Mouse (Mus musculus): Measurements from ENCODE around the gene Zbtb11. TPM values are rescaled to one million over a fixed set of nuclear protein-coding genes. Genes with fewer than 3 reads are reported as not detected.

Zbtb11 gene
- polyA plus RNA-seq, 1 experiment from 2014 or later = 24.4 TPM

DNA sequence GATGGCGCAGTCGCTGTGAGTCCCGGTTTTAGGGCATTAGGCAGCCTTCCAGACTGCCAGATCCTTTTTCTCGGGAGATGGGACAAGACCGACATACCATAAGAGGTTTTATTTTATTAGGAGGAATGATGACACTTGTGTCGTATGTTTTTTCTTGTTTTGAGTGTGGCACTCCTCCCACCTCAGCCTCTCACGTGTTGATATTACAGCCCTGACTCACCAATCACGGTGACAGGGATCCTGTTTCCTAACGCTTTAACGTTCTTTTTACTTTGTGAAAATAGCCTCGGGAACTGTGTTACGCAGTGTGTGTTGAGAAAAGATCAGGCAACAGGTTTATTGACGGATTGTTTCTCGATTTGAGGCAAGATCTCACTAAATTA is 1.2 kb downstream of the Zbtb11 start:
- H3K4me1 ChIP-seq (ENCODE audit: control insufficient read depth, insufficient read depth, low read length) = peaks cover 20% of the 10 kb centered on the region
- 12% methylated on average over 14 of the region's 14 CpGs for whole genome bisulfite sequencing
- DNase-seq = no peak

DNA sequence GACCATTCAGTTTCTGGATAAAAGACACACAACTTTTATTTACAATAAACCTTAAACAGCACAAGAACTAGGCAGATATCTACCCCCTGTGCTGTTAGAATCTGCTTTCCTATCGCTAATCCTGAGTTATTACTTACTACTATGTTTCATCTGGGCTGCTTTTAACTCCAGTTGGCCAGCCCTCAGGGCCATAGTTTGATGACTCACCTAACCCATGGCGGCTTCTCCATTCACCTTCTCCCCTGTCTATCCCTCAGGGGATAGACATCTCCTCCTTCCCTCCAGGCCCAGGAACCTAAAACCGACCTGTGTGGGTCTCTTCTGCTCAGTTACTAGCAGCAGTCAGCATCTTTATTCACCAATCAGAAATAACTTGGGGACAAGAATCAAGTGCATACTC is 12.3 kb downstream of the Zbtb11 start:
- no peak overlapping the region for H3K4me3 ChIP-seq (replicated peaks; ENCODE audit: low read depth, low read length)
- no peaks in the 10 kb centered on the region for H3K4me1 ChIP-seq (ENCODE audit: control insufficient read depth, insufficient read depth, low read length)
- no peaks in the 10 kb centered on the region for H3K27me3 ChIP-seq (ENCODE audit: control insufficient read depth, insufficient read depth, low read length)
- H3K27ac ChIP-seq (replicated peaks; ENCODE audit: low read depth, low read length) = no peak overlapping the region
- no peak for ATAC-seq (ENCODE audit: low FRiP score, low TSS enrichment)
- no peaks in the 10 kb centered on the region for H3K9me3 ChIP-seq (ENCODE audit: control insufficient read depth, low read length)
- no peak overlapping the region for H3K9ac ChIP-seq (replicated peaks; ENCODE audit: low read length)
- H3K36me3 ChIP-seq (ENCODE audit: control insufficient read depth, insufficient read depth, low read length) = peaks cover 47% of the 10 kb centered on the region
- H3K4me2 ChIP-seq (ENCODE audit: low read length) = no peak overlapping the region
- no peak for DNase-seq
- 96% methylated on average over 3 of the region's 3 CpGs for WGBS

More for the DNA sequence above, 1.2 kb downstream of the Zbtb11 start:
- H3K36me3 ChIP-seq (ENCODE audit: control insufficient read depth, insufficient read depth, low read length) = peaks cover 31% of the 10 kb centered on the region
- peak overlapping the region; percentile 87 for H3K9ac ChIP-seq (replicated peaks; ENCODE audit: low read length)
- no peaks in the 10 kb centered on the region for H3K9me3 ChIP-seq (ENCODE audit: control insufficient read depth, low read length)
- peak overlapping the region; percentile 83 for H3K4me2 ChIP-seq (ENCODE audit: low read length)
- H3K27ac ChIP-seq (replicated peaks; ENCODE audit: low read depth, low read length) = peak overlapping the region; percentile 87
- no peaks in the 10 kb centered on the region for H3K27me3 ChIP-seq (ENCODE audit: control insufficient read depth, insufficient read depth, low read length)
- ATAC-seq (ENCODE audit: low FRiP score, low TSS enrichment) = no peak
- H3K4me3 ChIP-seq (replicated peaks; ENCODE audit: low read depth, low read length) = peak overlapping the region; percentile 99

DNA sequence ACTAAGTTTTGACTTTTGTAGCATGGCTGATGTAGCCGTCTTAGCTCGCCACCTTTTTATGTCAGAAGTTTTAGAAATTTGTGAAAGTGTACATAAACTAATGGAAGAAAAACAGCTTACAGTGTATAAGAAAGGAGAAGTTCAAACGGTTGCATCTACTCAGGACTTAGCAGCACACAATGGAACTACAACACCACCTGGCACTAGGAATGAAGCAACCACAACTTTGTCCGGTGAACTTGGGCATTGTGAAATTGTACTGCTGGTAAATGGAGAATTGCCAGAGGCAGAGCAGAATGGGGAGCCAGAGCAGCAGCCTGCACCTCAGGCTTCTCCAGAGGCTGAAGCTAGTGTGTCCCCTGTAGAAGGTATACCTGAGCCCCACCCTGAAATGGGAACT is 16.6 kb downstream of the Zbtb11 start:
- DNase-seq (no peak), ATAC-seq (ENCODE audit: low FRiP score, low TSS enrichment) (no peak)
- Histone ChIP-seq H3K9ac (replicated peaks; ENCODE audit: low read length) (no peak overlapping the region), H3K36me3 (ENCODE audit: control insufficient read depth, insufficient read depth, low read length) (peaks cover 41% of the 10 kb centered on the region), H3K27me3 (ENCODE audit: control insufficient read depth, insufficient read depth, low read length) (no peaks in the 10 kb centered on the region), H3K27ac (replicated peaks; ENCODE audit: low read depth, low read length) (no peak overlapping the region), H3K4me3 (replicated peaks; ENCODE audit: low read depth, low read length) (no peak overlapping the region), H3K4me2 (ENCODE audit: low read length) (no peak overlapping the region), H3K9me3 (ENCODE audit: control insufficient read depth, low read length) (no peaks in the 10 kb centered on the region), H3K4me1 (ENCODE audit: control insufficient read depth, insufficient read depth, low read length) (no peaks in the 10 kb centered on the region)
- 98% methylated on average over 4 of the region's 4 CpGs for WGBS

DNA sequence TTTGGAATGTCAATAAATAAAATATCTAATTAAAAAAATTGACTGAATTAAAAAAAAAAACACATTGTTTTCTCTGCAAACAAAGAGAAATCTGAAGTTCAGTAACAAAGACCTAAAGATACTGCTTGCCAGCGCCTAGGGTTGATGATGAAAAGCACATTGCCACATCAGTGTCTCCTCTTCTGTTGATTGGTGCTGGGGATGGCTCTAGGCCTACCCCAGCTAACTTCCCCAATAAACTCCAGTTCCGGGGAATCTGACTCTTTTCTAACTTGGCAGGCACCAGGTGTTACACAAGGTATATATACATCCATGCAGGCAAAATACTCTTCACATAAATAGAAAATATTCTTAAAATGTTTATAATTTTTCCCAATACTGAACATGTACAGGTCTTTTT is 20.6 kb downstream of the Zbtb11 start:
- no peaks in the 10 kb centered on the region for H3K27me3 ChIP-seq (ENCODE audit: control insufficient read depth, insufficient read depth, low read length)
- no peak overlapping the region for H3K4me2 ChIP-seq (ENCODE audit: low read length)
- no peak overlapping the region for H3K9ac ChIP-seq (replicated peaks; ENCODE audit: low read length)
- H3K4me1 ChIP-seq (ENCODE audit: control insufficient read depth, insufficient read depth, low read length) = no peaks in the 10 kb centered on the region
- DNase-seq = no peak
- no peak for ATAC-seq (ENCODE audit: low FRiP score, low TSS enrichment)
- no peaks in the 10 kb centered on the region for H3K9me3 ChIP-seq (ENCODE audit: control insufficient read depth, low read length)
- WGBS = 97% methylated on average over 2 of the region's 2 CpGs
- no peak overlapping the region for H3K4me3 ChIP-seq (replicated peaks; ENCODE audit: low read depth, low read length)
- H3K27ac ChIP-seq (replicated peaks; ENCODE audit: low read depth, low read length) = no peak overlapping the region
- H3K36me3 ChIP-seq (ENCODE audit: control insufficient read depth, insufficient read depth, low read length) = peaks cover 53% of the 10 kb centered on the region

DNA sequence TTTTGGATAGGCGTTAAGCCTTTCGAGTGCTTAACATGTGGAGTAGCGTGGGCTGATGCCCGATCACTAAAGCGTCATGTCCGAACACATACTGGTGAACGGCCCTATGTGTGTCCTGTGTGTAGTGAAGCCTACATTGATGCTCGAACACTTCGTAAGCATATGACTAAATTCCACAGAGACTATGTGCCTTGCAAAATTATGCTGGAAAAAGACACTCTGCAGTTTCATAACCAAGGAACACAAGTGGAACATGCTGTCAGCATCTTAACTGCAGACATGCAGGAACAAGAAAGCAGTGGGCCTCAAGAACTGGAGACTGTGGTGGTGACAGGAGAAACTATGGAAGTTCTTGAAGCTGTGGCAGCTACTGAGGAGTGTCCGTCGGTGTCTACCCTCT is 33.1 kb downstream of the Zbtb11 start:
- no peak for DNase-seq
- H3K4me2 ChIP-seq (ENCODE audit: low read length) = no peak overlapping the region
- no peak overlapping the region for H3K27ac ChIP-seq (replicated peaks; ENCODE audit: low read depth, low read length)
- no peaks in the 10 kb centered on the region for H3K4me1 ChIP-seq (ENCODE audit: control insufficient read depth, insufficient read depth, low read length)
- H3K36me3 ChIP-seq (ENCODE audit: control insufficient read depth, insufficient read depth, low read length) = peaks cover 54% of the 10 kb centered on the region
- 97% methylated on average over 11 of the region's 11 CpGs for WGBS
- no peak overlapping the region for H3K9ac ChIP-seq (replicated peaks; ENCODE audit: low read length)
- no peak overlapping the region for H3K4me3 ChIP-seq (replicated peaks; ENCODE audit: low read depth, low read length)
- no peaks in the 10 kb centered on the region for H3K27me3 ChIP-seq (ENCODE audit: control insufficient read depth, insufficient read depth, low read length)
- ATAC-seq (ENCODE audit: low FRiP score, low TSS enrichment) = no peak
- no peaks in the 10 kb centered on the region for H3K9me3 ChIP-seq (ENCODE audit: control insufficient read depth, low read length)

DNA sequence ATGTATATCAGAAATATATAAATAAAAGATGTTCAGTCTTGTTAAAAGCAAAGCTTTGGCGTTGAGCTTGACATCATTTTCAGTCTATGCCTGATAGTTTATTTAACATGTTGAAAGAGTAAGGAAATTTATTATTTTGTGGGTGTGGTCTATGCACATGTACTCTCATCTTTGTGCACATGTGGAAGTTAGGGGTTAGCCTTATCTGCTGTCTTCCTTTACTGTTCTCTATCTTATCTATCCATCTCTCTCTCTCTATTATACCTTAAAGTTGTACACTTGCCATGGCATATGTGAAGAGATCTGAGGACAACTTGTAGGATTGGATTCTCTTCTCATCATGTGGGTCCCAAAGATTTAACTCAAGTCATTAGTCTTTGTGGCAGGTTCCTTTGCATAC is 35.2 kb downstream of the Zbtb11 start:
- no peak for DNase-seq
- Histone ChIP-seq H3K27ac (replicated peaks; ENCODE audit: low read depth, low read length) (no peak overlapping the region), H3K36me3 (ENCODE audit: control insufficient read depth, insufficient read depth, low read length) (peaks cover 39% of the 10 kb centered on the region), H3K27me3 (ENCODE audit: control insufficient read depth, insufficient read depth, low read length) (no peaks in the 10 kb centered on the region), H3K4me1 (ENCODE audit: control insufficient read depth, insufficient read depth, low read length) (no peaks in the 10 kb centered on the region), H3K9ac (replicated peaks; ENCODE audit: low read length) (no peak overlapping the region), H3K9me3 (ENCODE audit: control insufficient read depth, low read length) (no peaks in the 10 kb centered on the region), H3K4me3 (replicated peaks; ENCODE audit: low read depth, low read length) (no peak overlapping the region), H3K4me2 (ENCODE audit: low read length) (no peak overlapping the region)
- no peak for ATAC-seq (ENCODE audit: low FRiP score, low TSS enrichment)
- 98% methylated on average over 1 of the region's 1 CpGs for WGBS

DNA sequence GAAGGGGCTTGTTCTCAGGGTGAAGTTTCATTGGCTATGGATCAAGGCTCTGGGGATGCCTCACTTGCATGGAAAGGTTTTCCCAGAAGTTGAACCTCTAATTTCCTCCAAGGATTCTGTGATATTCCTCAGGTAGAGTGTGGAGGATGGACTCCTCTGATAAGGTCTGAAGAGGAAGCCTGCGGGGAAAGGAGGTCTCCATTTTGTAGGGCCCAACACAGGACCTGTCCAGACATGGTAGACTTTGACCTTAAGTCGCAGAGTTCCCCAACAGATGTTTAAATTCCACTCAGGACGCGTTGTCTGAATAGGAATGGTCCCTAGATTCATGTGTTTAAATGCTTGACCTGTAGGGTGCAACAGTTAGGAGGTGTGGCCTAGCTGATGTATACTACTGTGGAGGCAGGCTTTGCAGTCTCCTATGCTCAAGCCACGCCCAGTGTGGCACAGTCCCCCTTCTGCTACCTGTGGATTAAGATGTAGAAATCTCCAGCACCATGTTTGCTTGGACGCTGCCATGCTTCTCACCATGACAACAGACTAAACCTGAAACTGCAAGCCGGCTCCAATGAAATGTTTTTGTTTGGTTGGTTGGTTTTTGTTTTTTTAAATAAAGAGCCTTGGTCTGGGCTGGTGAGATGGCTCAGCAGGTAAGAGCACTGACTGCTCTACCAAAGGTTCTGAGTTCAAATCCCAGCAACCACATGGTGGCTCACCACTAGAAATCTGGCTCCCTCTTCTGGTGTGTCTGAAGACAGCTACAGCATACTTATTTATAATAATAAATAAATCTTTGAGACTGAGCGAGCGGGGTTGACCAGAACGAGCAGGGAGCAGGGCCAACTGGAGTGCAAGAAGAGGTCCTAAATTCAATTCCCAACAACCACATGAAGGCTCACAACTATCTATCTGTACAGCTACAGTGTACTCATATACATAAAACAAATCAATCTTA is 39.4 kb downstream of the Zbtb11 start:
- no peak overlapping the region for H3K27ac ChIP-seq (replicated peaks; ENCODE audit: low read depth, low read length)
- no peaks in the 10 kb centered on the region for H3K9me3 ChIP-seq (ENCODE audit: control insufficient read depth, low read length)
- 89% methylated on average over 10 of the region's 10 CpGs for WGBS
- ATAC-seq (ENCODE audit: low FRiP score, low TSS enrichment) (no peak), DNase-seq (no peak)
- H3K27me3 ChIP-seq (ENCODE audit: control insufficient read depth, insufficient read depth, low read length) = no peaks in the 10 kb centered on the region
- no peak overlapping the region for H3K4me3 ChIP-seq (replicated peaks; ENCODE audit: low read depth, low read length)
- no peaks in the 10 kb centered on the region for H3K4me1 ChIP-seq (ENCODE audit: control insufficient read depth, insufficient read depth, low read length)
- no peak overlapping the region for H3K9ac ChIP-seq (replicated peaks; ENCODE audit: low read length)
- peaks cover 31% of the 10 kb centered on the region for H3K36me3 ChIP-seq (ENCODE audit: control insufficient read depth, insufficient read depth, low read length)
- no peak overlapping the region for H3K4me2 ChIP-seq (ENCODE audit: low read length)

DNA sequence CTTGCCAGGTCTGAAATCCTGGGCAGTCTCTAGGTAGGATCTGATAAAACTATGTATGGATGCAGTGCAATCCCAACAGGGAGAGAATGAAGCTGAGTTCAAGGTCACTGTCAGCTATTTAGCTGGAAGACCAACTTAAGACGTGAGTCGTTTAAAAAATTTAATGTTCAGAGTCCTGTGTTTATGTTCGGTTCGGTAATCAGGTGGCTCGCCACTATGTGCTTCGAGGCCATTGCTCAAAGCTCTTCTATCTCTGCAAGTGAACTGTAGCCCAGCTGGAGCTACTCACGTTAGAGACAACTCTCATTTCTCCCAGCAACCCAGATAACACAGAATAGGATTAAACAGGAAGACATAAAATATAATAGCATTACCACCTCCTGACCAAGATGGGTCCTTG is 40.4 kb downstream of the Zbtb11 start:
- no peak overlapping the region for H3K4me2 ChIP-seq (ENCODE audit: low read length)
- H3K4me1 ChIP-seq (ENCODE audit: control insufficient read depth, insufficient read depth, low read length) = no peaks in the 10 kb centered on the region
- H3K27ac ChIP-seq (replicated peaks; ENCODE audit: low read depth, low read length) = no peak overlapping the region
- H3K4me3 ChIP-seq (replicated peaks; ENCODE audit: low read depth, low read length) = no peak overlapping the region
- WGBS = 87% methylated on average over 7 of the region's 7 CpGs
- H3K27me3 ChIP-seq (ENCODE audit: control insufficient read depth, insufficient read depth, low read length) = no peaks in the 10 kb centered on the region
- DNase-seq = no peak
- no peaks in the 10 kb centered on the region for H3K9me3 ChIP-seq (ENCODE audit: control insufficient read depth, low read length)
- no peak overlapping the region for H3K9ac ChIP-seq (replicated peaks; ENCODE audit: low read length)
- peaks cover 38% of the 10 kb centered on the region for H3K36me3 ChIP-seq (ENCODE audit: control insufficient read depth, insufficient read depth, low read length)
- no peak for ATAC-seq (ENCODE audit: low FRiP score, low TSS enrichment)

DNA sequence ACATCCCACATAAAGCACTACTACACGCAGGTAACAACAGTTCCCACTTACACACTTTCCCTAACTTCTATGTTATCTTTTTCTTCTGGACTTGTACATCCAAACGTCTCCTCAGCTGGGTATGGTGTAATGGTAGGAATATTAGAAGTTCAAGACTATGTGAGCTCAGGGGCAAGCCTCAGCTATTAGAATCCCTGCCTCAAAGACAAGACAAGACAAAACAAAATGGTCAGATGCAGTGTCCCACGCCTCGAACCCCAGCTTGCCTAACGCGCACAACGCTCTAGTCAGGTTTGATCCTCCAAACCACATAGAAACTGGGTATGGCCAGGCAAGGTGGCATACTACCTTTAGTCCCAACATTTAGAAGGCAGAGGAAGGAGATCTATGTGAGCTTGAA is 46.0 kb downstream of the Zbtb11 start:
- 98% methylated on average over 7 of the region's 7 CpGs for WGBS
- no peak overlapping the region for H3K4me2 ChIP-seq (ENCODE audit: low read length)
- no peaks in the 10 kb centered on the region for H3K9me3 ChIP-seq (ENCODE audit: control insufficient read depth, low read length)
- no peak overlapping the region for H3K4me3 ChIP-seq (replicated peaks; ENCODE audit: low read depth, low read length)
- no peaks in the 10 kb centered on the region for H3K4me1 ChIP-seq (ENCODE audit: control insufficient read depth, insufficient read depth, low read length)
- H3K27ac ChIP-seq (replicated peaks; ENCODE audit: low read depth, low read length) = no peak overlapping the region
- ATAC-seq (ENCODE audit: low FRiP score, low TSS enrichment) = no peak
- DNase-seq = no peak
- H3K9ac ChIP-seq (replicated peaks; ENCODE audit: low read length) = no peak overlapping the region
- H3K36me3 ChIP-seq (ENCODE audit: control insufficient read depth, insufficient read depth, low read length) = peaks cover 54% of the 10 kb centered on the region
- H3K27me3 ChIP-seq (ENCODE audit: control insufficient read depth, insufficient read depth, low read length) = no peaks in the 10 kb centered on the region

Data from midbrain, embryonic 14.5 days (tissue).